Mouse (Mus musculus) macrophage (primary cell): Measurements from ENCODE around the gene Cep41. TPM values are rescaled to one million over a fixed set of nuclear protein-coding genes. Genes with fewer than 3 reads are reported as not detected.

Source experiments
- H3K27ac ChIP-seq: fragments of 350-480 bp; formaldehyde crosslinking; 2 replicates; pipeline ENCODE4 v1.9.0; 2021
- H3K36me3 ChIP-seq: fragments of 350-480 bp; formaldehyde crosslinking; 2 replicates; pipeline ENCODE4 v1.9.0; 2021; ENCODE audit errors: inconsistent target
- H3K4me3 ChIP-seq: fragments of 350-480 bp; formaldehyde crosslinking; 2 replicates; pipeline ENCODE4 v1.9.0; 2021; ENCODE audit errors: inconsistent target
- H3K79me2 ChIP-seq: fragments of 350-480 bp; formaldehyde crosslinking; 2 replicates; pipeline ENCODE4 v1.9.0; 2021; ENCODE audit errors: inconsistent target
- WGBS: methylation state at CpG from one replicate; pipeline ENCODE4 v1.1.7; 2026; ENCODE audit warnings: inconsistent platforms; ENCODE audit not compliant: missing documents; 5-methylcytosine and 5-hydroxymethylcytosine counted together
- polyA plus RNA-seq: library from polyadenylated mRNA; stranded (reverse); fragments of 250-400 nt; gene quantifications from 3 replicates; pipeline ENCODE4 v1.2.4, GENCODE M21; 2018; ENCODE audit warnings: inconsistent platforms

The Cep41 gene
- polyA plus RNA-seq, 1 experiment from 2014 or later: 5.8 TPM

- WGBS: 90% methylated on average over 14 of the region's 14 CpGs
- H3K36me3 ChIP-seq: no peaks in the 10 kb centered on the region
- H3K27ac ChIP-seq: no peak overlapping the region
- H3K4me3 ChIP-seq: no peak overlapping the region
- no peaks in the 10 kb centered on the region for H3K79me2 ChIP-seq
These were observed 19.6 kb downstream of the Cep41 start for GRCm38 (mm10) chr6:30673764-30674561.

DNA sequence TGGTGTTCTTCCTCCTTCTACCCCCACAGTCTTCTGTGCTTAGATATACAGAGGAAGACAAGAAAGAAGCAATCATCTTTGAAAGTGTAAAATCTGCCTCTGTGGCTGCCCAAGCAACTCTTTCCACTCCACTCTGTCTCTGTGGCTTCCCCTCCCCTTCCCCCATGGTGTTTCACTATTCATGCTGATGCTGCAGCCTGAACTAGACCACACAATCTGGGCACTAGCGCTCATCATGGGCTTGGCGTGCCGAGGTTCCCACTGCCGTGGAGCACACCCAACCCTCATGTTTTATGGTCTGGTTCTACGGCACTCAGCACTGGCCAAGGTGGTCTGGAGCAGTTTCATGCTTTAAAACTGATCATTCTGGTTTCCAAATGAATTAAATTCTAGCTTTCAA lies 21.9 kb downstream of the Cep41 start:
- Histone ChIP-seq H3K36me3 (no peaks in the 10 kb centered on the region), H3K27ac (no peak overlapping the region), H3K79me2 (no peaks in the 10 kb centered on the region), H3K4me3 (no peak overlapping the region)
- 53% methylated on average over 5 of the region's 5 CpGs for WGBS

DNA sequence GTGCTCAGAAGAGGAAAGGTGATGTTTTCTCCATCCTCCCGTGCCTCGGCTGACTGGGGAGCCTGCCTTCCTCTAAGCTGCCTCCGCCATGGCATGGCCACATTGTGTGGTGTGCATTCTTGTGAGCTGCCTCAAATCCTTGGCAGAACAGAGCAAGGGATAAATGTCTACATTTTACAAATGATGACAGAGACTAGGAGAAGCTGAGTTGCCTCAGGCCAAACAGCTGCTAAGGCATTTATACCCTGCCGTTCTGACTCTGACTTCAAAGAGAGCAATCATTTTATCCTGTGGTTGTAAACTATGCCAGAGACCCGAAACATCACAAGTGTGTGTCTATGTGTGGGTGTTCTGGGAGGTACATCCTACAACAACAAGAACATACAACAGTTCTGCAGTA lies 26.0 kb downstream of the Cep41 start:
- H3K36me3 ChIP-seq: no peaks in the 10 kb centered on the region
- no peak overlapping the region for H3K4me3 ChIP-seq
- H3K79me2 ChIP-seq: no peaks in the 10 kb centered on the region
- 92% methylated on average over 5 of the region's 5 CpGs for WGBS
- H3K27ac ChIP-seq: no peak overlapping the region

GRCm38 (mm10) chr6:30666043-30666442 lies 27.5 kb downstream of the Cep41 start:
- H3K79me2 ChIP-seq: no peaks in the 10 kb centered on the region
- no peaks in the 10 kb centered on the region for H3K36me3 ChIP-seq
- H3K27ac ChIP-seq: no peak overlapping the region
- 95% methylated on average over 6 of the region's 6 CpGs for WGBS
- H3K4me3 ChIP-seq: no peak overlapping the region

- H3K27ac ChIP-seq: no peak overlapping the region
These were observed 28.3 kb downstream of the Cep41 start for GRCm38 (mm10) chr6:30665296-30665695.

DNA sequence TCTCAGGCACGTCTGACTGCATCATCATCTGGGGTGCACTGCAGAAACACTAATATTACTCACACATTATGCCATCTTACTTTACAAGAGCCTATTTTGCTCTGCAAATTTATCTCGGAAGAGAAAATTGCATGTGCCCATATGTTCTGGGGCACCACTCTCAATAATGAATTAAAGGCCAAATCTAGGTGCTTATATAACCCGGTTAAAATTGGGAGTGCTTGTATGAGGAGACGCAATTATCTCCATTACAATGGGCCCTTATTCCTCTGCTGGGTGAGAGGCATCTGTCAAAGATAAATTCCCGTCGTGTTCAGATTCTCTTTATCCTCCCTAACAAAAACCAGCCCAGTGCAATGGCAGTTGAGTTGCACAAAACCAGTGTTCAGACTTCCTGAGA lies 28.8 kb downstream of the Cep41 start:
- no peak overlapping the region for H3K4me3 ChIP-seq
- no peaks in the 10 kb centered on the region for H3K79me2 ChIP-seq
- H3K36me3 ChIP-seq: no peaks in the 10 kb centered on the region
- no peak overlapping the region for H3K27ac ChIP-seq
- WGBS: 93% methylated on average over 6 of the region's 6 CpGs

More at GRCm38 (mm10) chr6:30665296-30665695, 28.3 kb downstream of the Cep41 start:
- no peak overlapping the region for H3K4me3 ChIP-seq
- no peaks in the 10 kb centered on the region for H3K79me2 ChIP-seq
- WGBS: 96% methylated on average over 4 of the region's 4 CpGs
- no peaks in the 10 kb centered on the region for H3K36me3 ChIP-seq

GRCm38 (mm10) chr6:30658619-30659018 lies 34.9 kb downstream of the Cep41 start:
- Histone ChIP-seq H3K79me2 (no peaks in the 10 kb centered on the region), H3K36me3 (no peaks in the 10 kb centered on the region), H3K27ac (no peak overlapping the region), H3K4me3 (no peak overlapping the region)
- WGBS: 81% methylated on average over 9 of the region's 9 CpGs

DNA sequence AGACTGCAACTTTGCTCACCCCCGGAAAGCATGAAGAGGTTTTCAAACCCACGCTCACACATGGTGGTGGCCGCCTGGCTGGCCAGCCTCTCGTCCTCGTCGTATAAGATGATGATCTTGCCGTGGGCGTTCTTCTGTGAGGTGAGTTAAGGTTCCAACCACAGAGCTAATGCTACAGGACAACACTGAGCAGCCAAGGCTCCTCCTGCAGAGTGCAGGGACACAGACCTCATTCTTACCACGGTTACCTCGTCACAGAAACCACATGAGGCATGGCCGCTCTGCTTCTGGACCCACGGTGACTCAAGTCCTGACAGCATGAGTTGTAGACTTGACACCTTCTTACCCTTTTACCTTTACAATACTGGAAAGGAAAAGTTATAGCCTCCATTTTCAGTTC lies 36.3 kb downstream of the Cep41 start:
- Histone ChIP-seq H3K27ac (no peak overlapping the region), H3K36me3 (no peaks in the 10 kb centered on the region), H3K79me2 (no peaks in the 10 kb centered on the region), H3K4me3 (no peak overlapping the region)
- 89% methylated on average over 12 of the region's 12 CpGs for WGBS

GRCm38 (mm10) chr6:30654932-30655331 lies 38.6 kb downstream of the Cep41 start:
- no peak overlapping the region for H3K27ac ChIP-seq
- H3K4me3 ChIP-seq: no peak overlapping the region
- no peaks in the 10 kb centered on the region for H3K79me2 ChIP-seq
- H3K36me3 ChIP-seq: no peaks in the 10 kb centered on the region
- WGBS: 98% methylated on average over 3 of the region's 3 CpGs

DNA sequence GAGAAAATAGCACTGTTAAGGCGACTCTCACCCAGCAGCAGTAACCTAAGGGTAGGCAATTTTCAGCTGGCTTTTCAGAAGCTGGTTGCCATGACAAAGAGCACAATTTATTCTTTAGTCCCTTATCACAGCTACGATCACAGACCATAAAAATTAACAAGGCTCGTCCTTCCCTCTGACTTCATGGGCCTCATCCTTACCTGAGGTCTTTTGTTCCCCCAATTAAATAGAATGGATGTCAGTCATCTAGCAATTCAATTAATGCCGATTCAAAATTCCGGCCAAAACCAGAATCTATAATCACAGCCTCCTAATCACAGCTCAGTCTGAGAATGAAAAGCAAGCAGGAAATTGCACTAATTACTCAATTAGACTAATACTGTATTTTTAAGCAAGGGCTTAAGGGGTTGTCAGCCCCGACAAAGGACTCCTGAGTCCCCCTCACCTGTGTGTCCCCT lies 39.1 kb downstream of the Cep41 start:
- no peak overlapping the region for H3K4me3 ChIP-seq
- WGBS: 92% methylated on average over 6 of the region's 6 CpGs
- H3K36me3 ChIP-seq: no peaks in the 10 kb centered on the region

DNA sequence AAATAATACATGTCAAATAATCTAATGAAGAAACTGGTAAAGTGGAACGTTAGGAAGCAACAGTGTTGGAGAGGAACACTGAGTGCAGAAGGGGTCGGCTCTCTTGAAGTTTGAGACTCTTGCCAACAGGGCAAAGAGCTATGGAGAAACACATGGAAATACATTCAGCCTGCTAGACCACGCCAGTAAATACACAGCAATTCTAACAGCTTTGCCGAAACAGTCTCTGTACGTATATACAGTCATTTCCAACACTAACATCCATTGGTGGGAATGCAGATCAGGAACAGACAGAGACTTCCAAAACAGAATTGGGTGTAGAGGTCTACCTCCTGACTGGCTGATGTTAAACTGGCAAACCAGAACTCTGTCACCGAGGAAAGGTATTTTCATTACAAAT lies 40.0 kb downstream of the Cep41 start:
- WGBS: 90% methylated on average over 6 of the region's 6 CpGs
- no peaks in the 10 kb centered on the region for H3K79me2 ChIP-seq
- no peak overlapping the region for H3K4me3 ChIP-seq
- no peaks in the 10 kb centered on the region for H3K36me3 ChIP-seq
- no peak overlapping the region for H3K27ac ChIP-seq

More for the DNA sequence above, 39.1 kb downstream of the Cep41 start:
- Histone ChIP-seq H3K79me2 (no peaks in the 10 kb centered on the region), H3K27ac (no peak overlapping the region)

DNA sequence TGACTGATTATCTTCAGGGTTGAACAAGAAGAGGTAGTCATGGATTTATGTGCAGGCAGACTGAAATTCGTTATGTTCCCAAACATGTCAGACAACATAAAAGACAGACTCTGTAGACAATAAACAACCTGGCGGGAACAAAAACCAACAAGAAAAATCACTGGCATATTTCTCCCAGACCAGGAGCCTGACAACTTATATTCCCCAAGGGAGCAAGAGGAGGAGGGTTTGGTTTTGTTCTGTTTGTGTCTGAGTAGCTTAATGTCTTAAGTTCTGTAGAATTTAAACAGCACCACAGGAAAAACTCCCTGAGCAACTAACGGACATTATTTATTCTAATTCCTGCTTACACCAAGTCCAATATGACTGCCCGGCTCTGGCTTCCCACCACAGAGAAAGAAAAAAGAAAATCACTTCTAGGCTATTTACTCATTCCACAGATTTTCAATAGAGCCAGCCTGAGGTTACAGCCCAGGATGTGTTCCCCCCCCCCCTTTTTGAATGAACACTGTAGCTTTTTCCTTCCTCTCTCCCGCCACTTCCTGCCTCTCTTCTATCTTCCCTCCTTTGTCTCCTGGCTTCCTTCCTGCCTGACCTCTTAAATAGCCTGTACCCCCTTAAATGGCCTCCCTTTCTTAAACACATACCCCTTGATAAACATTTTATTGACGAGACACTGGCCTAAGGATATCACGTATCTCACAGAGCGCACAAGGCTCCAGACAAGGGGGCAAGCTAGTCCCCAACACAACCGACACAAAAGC lies 40.9 kb downstream of the Cep41 start:
- H3K36me3 ChIP-seq: no peaks in the 10 kb centered on the region
- H3K27ac ChIP-seq: no peak overlapping the region
- H3K4me3 ChIP-seq: no peak overlapping the region
- WGBS: 88% methylated on average over 8 of the region's 9 CpGs
- no peaks in the 10 kb centered on the region for H3K79me2 ChIP-seq

GRCm38 (mm10) chr6:30649651-30650296 lies 43.8 kb downstream of the Cep41 start:
- Histone ChIP-seq H3K79me2 (no peaks in the 10 kb centered on the region), H3K27ac (no peak overlapping the region), H3K4me3 (no peak overlapping the region), H3K36me3 (no peaks in the 10 kb centered on the region)
- 91% methylated on average over 11 of the region's 11 CpGs for WGBS

- no peaks in the 10 kb centered on the region for H3K79me2 ChIP-seq
- no peaks in the 10 kb centered on the region for H3K36me3 ChIP-seq
- no peak overlapping the region for H3K27ac ChIP-seq
- H3K4me3 ChIP-seq: no peak overlapping the region
- 94% methylated on average over 6 of the region's 6 CpGs for WGBS
These were observed 48.2 kb downstream of the Cep41 start for GRCm38 (mm10) chr6:30645379-30645778.

- 85% methylated on average over 3 of the region's 3 CpGs for WGBS
- no peaks in the 10 kb centered on the region for H3K36me3 ChIP-seq
- H3K79me2 ChIP-seq: no peaks in the 10 kb centered on the region
- no peak overlapping the region for H3K4me3 ChIP-seq
- no peak overlapping the region for H3K27ac ChIP-seq
These were observed 49.1 kb downstream of the Cep41 start for GRCm38 (mm10) chr6:30644462-30644861.
